Mouse (Mus musculus) midbrain, embryonic 14.5 days (tissue): ENCODE results near the gene A930004D18Rik. TPM values are rescaled to one million over a fixed set of nuclear protein-coding genes. Genes with fewer than 3 reads are reported as not detected.

Source experiments
- ATAC-seq: fragments of 200-750 bp; cut with Nextera tagmentation; 2 replicates; pipeline ENCODE4 v1.8.0; 2017; ENCODE audit warnings: moderate number of reproducible peaks, moderate library complexity; ENCODE audit not compliant: low FRiP score, low TSS enrichment
- DNase-seq: peaks from one replicate; pipeline ENCODE4 v3.0.0-alpha.2; 2015
- H3K27ac ChIP-seq: fragments of 300-500 bp; sonication (generic); replicated peaks from 2 replicates; pipeline ENCODE4 v1.5.1; 2014; ENCODE audit warnings: mild to moderate bottlenecking, low read depth, low read length, moderate library complexity
- H3K27me3 ChIP-seq: fragments of 300-500 bp; sonication (generic); 2 replicates; pipeline ENCODE4 v1.6.1; 2014; ENCODE audit warnings: low read length, control low read depth, mixed read lengths; ENCODE audit not compliant: control insufficient read depth, insufficient read depth
- H3K36me3 ChIP-seq: fragments of 300-500 bp; sonication (generic); 2 replicates; pipeline ENCODE4 v1.6.1; 2014; ENCODE audit warnings: low read length, control low read depth; ENCODE audit not compliant: control insufficient read depth, insufficient read depth
- H3K4me1 ChIP-seq: fragments of 300-500 bp; sonication (generic); 2 replicates; pipeline ENCODE4 v1.6.1; 2014; ENCODE audit warnings: mild to moderate bottlenecking, antibody characterized with exemption, low read length, control low read depth; ENCODE audit not compliant: control insufficient read depth, insufficient read depth
- H3K4me2 ChIP-seq: fragments of 300-500 bp; sonication (generic); 2 replicates; pipeline ENCODE4 v1.6.1; 2014; ENCODE audit warnings: mild to moderate bottlenecking, low read length, moderate library complexity
- H3K4me3 ChIP-seq: fragments of 300-500 bp; sonication (generic); replicated peaks from 2 replicates; pipeline ENCODE4 v1.5.1; 2014; ENCODE audit warnings: low read depth, low read length
- H3K9ac ChIP-seq: fragments of 300-500 bp; sonication (generic); replicated peaks from 2 replicates; pipeline ENCODE4 v1.6.1; 2014; ENCODE audit warnings: mild to moderate bottlenecking, low read length, moderate library complexity
- H3K9me3 ChIP-seq: fragments of 300-500 bp; sonication (generic); 2 replicates; pipeline ENCODE4 v1.6.1; 2016; ENCODE audit warnings: low read length, control low read depth, mixed read lengths; ENCODE audit not compliant: control insufficient read depth
- WGBS: fragments of 180-500 bp; shearing (Covaris S2); extraction: QIAGEN DNeasy Blood & Tissue Kit; methylation state at CpG from one replicate; pipeline ENCODE4 v1.1.7; 2014; 5-methylcytosine and 5-hydroxymethylcytosine counted together
- polyA plus RNA-seq: library from polyadenylated mRNA; unstranded; fragments of >200 nt; fragmentation: Nextera tagmentation; extraction: Ambion mirVana; gene quantifications from 2 replicates; pipeline ENCODE4 v1.2.1, GENCODE M21; 2014

A930004D18Rik gene
- polyA plus RNA-seq, 1 experiment from 2014 or later: 9.2 TPM

DNA sequence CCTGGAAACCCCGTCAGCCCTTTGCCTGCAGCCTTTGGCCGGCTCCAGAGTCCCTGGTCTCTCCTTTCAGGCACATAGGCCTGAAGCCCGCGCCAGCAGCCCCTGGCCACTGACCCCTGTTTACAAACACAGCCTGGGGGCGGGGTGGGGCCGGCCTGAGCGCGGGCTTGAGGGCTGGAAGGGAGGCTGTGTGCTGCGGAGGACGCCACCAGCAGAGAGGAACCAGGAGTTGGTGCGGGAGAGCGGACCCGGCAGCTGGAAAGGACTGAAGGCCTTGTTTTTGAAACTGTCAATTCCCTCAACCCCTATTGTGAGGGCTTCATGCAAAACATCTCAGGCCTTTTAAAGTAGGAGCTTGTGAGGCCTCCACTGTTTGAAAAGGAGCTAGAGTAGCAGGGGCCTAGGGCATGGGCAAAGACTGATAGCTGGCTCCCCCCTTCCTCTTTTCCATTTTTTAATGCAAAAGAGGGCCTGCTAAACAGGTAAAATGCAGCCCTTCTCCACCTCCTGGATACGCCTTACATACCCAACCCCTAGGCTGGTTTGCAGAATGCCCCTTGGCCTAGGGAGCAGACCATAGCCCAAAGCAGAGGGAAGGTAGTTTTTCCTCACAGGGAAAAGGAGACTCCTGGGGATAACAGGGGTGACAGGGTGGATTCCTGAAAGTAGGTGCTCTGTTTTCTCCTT is 3.8 kb upstream of the A930004D18Rik start:
- H3K4me3 ChIP-seq: peak overlapping the region; percentile 95
- H3K27ac ChIP-seq: peak overlapping the region; percentile 86
- DNase-seq (peak; percentile 79), ATAC-seq (peak; percentile 72)
- H3K4me2 ChIP-seq: peak overlapping the region; percentile 95
- peak overlapping the region; percentile 84 for H3K9ac ChIP-seq
- no peaks in the 10 kb centered on the region for H3K36me3 ChIP-seq
- 2% methylated on average over 14 of the region's 14 CpGs for WGBS
- peaks cover 60% of the 10 kb centered on the region for H3K4me1 ChIP-seq
- no peaks in the 10 kb centered on the region for H3K9me3 ChIP-seq
- no peaks in the 10 kb centered on the region for H3K27me3 ChIP-seq

DNA sequence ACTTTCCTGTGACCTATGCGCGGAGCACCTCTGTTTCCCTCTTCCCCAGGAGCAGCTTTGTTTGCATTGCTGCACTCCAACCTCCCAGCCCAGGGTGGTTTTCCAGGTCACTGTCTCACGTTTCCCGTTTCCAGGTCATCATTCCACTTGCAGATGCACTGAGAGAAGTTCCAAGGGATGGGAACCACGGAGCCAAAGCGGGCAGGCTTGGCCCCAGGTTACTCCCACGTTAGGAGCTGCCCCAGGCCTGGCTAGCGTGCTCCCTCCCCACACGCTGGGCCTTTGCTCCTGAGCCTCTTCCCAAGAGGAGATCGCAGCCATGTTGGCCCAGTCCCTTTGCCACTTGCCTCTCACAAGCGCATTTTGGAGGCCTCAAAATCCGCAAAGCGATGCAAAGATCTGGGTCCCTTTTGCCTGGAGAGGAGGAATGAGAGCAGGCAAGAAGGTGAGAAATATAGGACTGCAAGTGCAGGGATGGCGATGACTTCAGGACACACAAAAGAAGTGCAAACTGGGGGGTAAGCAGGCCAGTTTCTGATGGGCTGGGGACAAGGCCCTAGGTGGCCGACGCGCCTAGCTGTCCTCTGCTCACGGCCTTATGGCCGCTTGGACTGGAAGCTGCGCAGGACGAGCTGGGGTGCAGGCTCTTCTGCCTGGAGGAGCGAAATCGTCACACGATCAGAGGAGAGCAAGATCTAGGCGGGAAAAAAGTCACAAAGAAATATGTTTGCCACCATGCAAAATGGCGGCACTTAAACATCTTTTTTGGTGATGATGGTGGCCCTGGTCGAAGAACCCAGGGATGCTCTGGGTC is 3.0 kb upstream of the A930004D18Rik start:
- peak overlapping the region; percentile 95 for H3K4me3 ChIP-seq
- DNase-seq (peak; percentile 69), ATAC-seq (peak; percentile 35)
- 3% methylated on average over 27 of the region's 27 CpGs for WGBS
- peaks cover 62% of the 10 kb centered on the region for H3K4me1 ChIP-seq
- peak overlapping the region; percentile 95 for H3K4me2 ChIP-seq
- H3K27ac ChIP-seq: peak overlapping the region; percentile 86
- H3K9me3 ChIP-seq: no peaks in the 10 kb centered on the region
- peak overlapping the region; percentile 84 for H3K9ac ChIP-seq
- no peaks in the 10 kb centered on the region for H3K36me3 ChIP-seq
- no peaks in the 10 kb centered on the region for H3K27me3 ChIP-seq

DNA sequence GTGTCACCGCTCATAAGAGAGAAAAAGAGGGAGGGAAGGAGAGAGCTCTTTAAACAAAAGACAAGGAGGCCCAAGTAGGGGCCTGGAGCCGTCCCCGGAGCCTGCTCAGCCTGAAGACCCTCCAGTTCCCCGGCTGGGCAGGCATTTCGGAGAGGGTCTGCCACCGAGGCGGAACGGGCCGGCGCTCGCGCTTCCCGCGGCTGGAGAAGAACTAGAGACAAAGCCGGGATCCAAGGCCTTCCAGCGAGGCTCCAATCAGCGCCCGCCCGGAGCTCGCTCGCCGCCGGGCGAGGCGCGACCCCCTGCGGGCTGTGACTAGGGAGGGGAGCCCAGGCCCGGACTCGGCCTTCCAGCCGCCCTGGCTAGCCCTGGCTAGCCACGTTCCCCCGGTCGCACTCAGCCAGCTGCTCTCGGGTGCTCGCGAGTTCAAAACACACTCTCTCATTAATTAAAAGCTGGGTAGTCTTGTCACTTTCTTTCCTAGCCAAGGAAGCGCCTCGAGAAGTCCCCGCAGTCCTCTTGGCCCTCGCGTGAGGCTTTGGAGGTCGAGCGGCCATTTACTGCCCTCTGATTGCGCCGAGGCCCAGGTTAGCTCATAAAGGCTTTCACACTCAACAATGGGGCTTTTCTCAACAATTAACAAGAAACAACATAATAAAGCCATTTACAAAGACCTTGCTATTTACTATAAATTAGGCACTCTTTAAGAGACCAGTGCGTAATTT is 2.2 kb upstream of the A930004D18Rik start:
- peak overlapping the region; percentile 95 for H3K4me3 ChIP-seq
- WGBS: 3% methylated on average over 46 of the region's 46 CpGs

DNA sequence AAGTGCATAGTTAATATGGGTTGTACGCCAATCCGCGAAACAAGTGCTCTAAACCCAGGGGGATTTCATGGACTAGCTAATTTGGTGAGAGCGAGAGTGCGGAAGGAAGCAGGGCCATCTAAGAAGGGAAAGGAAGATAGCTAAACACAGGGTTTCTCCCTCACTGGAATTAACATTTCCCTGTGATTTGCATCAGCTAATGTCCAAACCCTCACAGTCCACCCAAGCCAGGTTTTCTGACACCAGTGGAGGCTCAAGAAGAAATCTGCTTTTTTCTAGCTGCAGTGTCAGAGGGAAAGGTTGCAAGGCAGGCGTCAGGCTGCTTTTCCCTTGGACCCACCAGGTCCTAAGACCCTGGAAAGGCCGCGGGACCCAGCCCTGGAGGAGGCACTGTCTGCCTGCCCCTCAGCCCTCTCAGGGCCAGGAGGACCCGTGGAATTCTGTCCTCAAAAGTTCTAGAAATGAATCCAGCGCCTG is 1.4 kb upstream of the A930004D18Rik start:
- ATAC-seq: no peak
- H3K4me1 ChIP-seq: peaks cover 71% of the 10 kb centered on the region
- no peaks in the 10 kb centered on the region for H3K9me3 ChIP-seq
- H3K4me3 ChIP-seq: peak overlapping the region; percentile 95
- WGBS: 12% methylated on average over 10 of the region's 10 CpGs
- peak overlapping the region; percentile 95 for H3K4me2 ChIP-seq
- DNase-seq: peak; percentile 76
- no peaks in the 10 kb centered on the region for H3K27me3 ChIP-seq
- no peaks in the 10 kb centered on the region for H3K36me3 ChIP-seq
- peak overlapping the region; percentile 84 for H3K9ac ChIP-seq
- H3K27ac ChIP-seq: peak overlapping the region; percentile 86

More for the DNA sequence above, 2.2 kb upstream of the A930004D18Rik start:
- peak overlapping the region; percentile 86 for H3K27ac ChIP-seq
- peaks cover 68% of the 10 kb centered on the region for H3K4me1 ChIP-seq
- no peaks in the 10 kb centered on the region for H3K36me3 ChIP-seq
- no peaks in the 10 kb centered on the region for H3K27me3 ChIP-seq
- H3K9ac ChIP-seq: peak overlapping the region; percentile 84
- ATAC-seq (peak; percentile 68), DNase-seq (peak; percentile 83)
- H3K4me2 ChIP-seq: peak overlapping the region; percentile 95
- no peaks in the 10 kb centered on the region for H3K9me3 ChIP-seq

DNA sequence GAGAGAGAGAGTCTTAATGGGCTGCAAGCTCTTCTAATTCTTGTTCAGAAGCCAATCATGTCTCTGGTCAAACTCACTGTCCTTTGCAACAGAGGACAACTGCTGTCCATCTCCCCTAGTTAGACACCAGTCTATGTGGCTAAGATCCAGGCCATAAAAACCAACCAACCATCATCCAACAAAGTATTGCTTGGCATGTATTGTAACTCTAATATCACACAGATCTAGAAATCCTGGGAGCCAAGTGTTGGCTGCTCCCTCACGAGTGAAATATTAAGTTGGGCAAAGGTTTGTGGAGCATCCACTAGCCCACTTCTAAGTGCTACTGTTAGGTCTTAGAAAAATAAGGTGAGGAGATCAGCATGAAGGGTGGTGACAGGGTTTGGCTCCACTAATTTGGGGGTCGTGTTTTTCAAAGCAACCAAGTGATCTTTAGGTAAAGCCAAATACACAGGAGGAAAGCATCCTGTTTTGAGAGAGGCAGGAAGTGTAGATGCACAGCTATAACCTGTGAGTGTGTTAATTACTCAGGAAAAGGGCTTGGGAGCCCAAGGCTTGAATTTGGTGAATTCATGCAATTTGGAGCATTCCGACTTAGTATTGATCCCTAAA is 710 bp upstream of the A930004D18Rik start:
- DNase-seq: peak; percentile 31
- Histone ChIP-seq H3K27me3 (no peaks in the 10 kb centered on the region), H3K9ac (no peak overlapping the region), H3K9me3 (no peaks in the 10 kb centered on the region), H3K36me3 (no peaks in the 10 kb centered on the region), H3K4me1 (peaks cover 72% of the 10 kb centered on the region), H3K27ac (no peak overlapping the region), H3K4me2 (peak overlapping the region; percentile 95), H3K4me3 (no peak overlapping the region)
- WGBS: 35% methylated on average over 3 of the region's 3 CpGs
- ATAC-seq: no peak

DNA sequence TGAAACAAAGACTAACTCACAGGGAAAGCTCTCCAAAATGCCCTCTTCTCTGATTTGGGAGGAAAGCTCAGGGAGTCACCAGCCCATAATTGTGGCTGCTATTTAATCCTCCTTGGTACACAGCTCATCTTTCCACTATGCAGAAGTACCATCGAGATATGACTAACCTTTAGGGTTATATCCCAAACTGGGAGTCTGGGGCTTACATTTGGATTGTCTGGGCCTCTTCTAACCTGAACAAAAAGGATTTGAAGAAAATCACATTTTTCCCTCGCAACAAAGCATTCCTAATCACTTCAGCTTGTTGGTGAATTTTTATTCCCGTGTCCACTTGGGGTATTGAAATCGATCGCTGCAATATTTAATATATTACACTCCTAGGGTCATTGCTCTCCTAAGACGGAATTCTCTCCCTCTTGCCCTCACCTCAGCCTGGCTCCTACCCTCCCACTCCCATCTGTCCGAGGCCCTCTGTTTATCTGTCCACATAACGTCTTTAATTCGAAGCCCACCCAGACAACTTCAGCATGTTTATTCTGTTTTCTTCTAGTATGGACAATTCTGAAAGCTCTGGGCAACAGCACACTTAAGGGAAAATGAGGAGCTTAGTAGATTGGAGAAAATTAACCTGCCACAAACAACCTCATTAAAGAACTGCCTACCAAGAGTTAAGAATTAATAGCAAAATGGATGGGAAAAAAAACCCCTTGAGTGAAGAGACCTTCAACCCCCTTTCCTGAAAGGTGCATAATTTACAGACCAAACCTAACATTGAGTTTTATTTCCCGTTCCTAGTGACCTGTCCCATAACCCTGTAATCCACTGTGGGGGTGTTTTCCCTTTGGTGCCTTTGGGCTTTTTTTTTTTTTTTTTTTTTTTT is 2.9 kb downstream of the A930004D18Rik start:
- ATAC-seq: no peak
- H3K4me3 ChIP-seq: no peak overlapping the region
- no peaks in the 10 kb centered on the region for H3K9me3 ChIP-seq
- peak overlapping the region; percentile 78 for H3K4me2 ChIP-seq
- H3K27me3 ChIP-seq: no peaks in the 10 kb centered on the region
- peak; percentile 48 for DNase-seq
- H3K27ac ChIP-seq: peak overlapping the region; percentile 53; the same call in 1 of the 2 replicates
- H3K9ac ChIP-seq: peak overlapping the region; percentile 16; the same call in 1 of the 2 replicates
- peaks cover 63% of the 10 kb centered on the region for H3K4me1 ChIP-seq
- WGBS: 20% methylated on average over 10 of the region's 10 CpGs
- no peaks in the 10 kb centered on the region for H3K36me3 ChIP-seq

DNA sequence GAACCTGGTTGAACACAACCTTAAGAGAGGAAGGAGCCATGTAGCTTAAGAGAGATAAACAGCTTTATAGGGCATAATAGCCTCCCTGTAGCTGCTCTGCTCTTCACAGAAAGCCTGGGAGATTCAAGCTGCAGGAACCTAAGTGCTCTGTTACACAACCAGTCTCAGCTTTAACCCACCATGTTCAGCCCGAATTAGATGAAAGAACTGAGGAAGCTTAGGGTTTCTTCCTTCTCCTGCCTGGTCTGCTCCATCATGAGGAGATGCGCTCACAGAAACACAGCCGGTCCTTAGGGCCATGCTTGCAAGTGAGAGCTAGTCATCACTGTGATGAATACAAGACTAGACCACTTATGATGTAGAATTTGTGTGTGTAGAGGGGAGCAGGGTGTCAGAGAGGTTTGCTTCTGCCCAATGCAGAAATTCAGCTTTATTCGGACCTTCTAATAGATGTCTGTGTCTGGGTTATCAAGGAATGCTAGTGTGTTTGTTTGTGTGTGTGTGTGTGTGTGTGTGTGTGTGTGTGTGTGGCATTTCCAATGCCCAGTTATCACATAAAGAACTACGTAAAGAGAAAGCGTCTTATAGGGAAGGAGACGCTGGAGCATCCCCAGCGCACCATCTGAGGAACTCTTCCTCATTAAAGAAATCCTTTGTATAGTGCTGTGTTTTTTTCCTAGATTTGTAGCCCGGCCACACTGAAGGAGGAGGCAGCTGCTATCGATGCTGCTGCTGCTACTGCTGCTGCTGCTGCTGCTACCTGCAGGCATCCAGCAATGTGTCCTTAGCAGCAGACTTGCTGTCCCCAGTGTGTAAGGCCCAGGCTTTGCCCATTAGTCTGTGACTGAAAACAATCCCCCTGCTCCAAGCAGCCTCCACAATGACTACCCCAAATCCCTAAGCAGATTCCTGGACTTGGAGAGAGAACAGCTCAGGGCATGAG is 4.1 kb downstream of the A930004D18Rik start:
- ATAC-seq: 0 out of 2 replicates have a peak, but pooled peaks have one; percentile 13
- no peaks in the 10 kb centered on the region for H3K36me3 ChIP-seq
- H3K27ac ChIP-seq: peak overlapping the region; percentile 53
- DNase-seq: peak; percentile 64
- H3K4me1 ChIP-seq: peaks cover 53% of the 10 kb centered on the region
- no peak overlapping the region for H3K4me3 ChIP-seq
- H3K9me3 ChIP-seq: no peaks in the 10 kb centered on the region
- peak overlapping the region; percentile 78 for H3K4me2 ChIP-seq
- 18% methylated on average over 10 of the region's 10 CpGs for WGBS
- H3K9ac ChIP-seq: peak overlapping the region; percentile 27
- H3K27me3 ChIP-seq: no peaks in the 10 kb centered on the region
